Mouse (Mus musculus): ENCODE data around the gene Srrt.
"Not testable (repeated sequence)": the region's sequence is repeated elsewhere in the genome, so short reads cannot be mapped to it uniquely, and the experiment has no call there.

Gene Srrt

GRCm38 (mm10) chr5:137299240-137299639, 8.2 kb downstream of the Srrt start:
- DNase-seq (ENCODE audit: low spot score in 2 of 2): no peak

GRCm38 (mm10) chr5:137297126-137297525, 10.3 kb downstream of the Srrt start:
- no peak for DNase-seq (ENCODE audit: low spot score in 2 of 2)

DNA sequence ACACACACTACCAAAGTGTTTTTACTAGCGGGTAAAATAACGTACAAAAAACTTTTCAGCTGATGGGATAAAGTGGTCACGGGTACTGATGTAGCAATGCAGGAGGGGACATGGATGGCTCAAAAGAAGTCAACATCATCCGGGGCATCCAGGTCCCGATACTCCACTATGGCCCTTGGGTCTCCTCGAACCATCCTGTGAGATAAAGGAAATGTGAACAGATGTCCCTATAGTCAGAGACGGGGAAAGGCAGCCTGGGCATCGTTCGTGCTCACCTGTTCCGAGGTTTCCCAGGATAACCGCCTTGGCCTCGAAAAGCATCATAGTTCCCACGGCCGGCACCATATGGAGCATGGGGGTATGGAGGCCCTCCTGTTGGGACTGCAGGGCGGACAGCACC, 11.8 kb downstream of the Srrt start:
- no peak for DNase-seq (ENCODE audit: low spot score in 2 of 2)

DNA sequence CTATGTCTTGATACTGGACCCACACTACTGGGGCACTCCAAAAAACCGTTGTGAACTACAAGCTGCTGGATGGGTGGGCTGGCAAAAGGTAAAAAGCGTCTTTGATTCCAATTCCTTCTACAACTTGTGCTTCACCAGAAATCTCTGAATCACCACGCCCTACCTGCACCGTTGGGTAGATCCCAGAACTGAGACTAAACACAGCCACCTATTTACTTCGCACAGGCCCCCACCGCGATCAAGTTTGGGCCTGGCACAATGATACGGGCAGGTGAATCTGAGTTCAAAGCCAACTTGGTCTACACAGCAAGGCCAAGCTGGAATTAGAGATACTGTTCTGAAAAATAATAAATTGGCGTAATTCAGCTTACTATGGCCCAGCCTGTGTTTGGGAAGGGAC, 12.2 kb downstream of the Srrt start:
- no peak for DNase-seq (ENCODE audit: low spot score in 2 of 2)

- DNase-seq (ENCODE audit: low spot score in 2 of 2): no peak
Measured at GRCm38 (mm10) chr5:137294744-137295093, 12.8 kb downstream of the Srrt start.

- peak; percentile 94 to 96 for DNase-seq (ENCODE audit: low spot score in 2 of 2)
Measured at GRCm38 (mm10) chr5:137293839-137294743, 13.4 kb downstream of the Srrt start, which contains the start of gene Ufsp1. Ufsp1 (plus strand) TSS chr5:137294629.

DNA sequence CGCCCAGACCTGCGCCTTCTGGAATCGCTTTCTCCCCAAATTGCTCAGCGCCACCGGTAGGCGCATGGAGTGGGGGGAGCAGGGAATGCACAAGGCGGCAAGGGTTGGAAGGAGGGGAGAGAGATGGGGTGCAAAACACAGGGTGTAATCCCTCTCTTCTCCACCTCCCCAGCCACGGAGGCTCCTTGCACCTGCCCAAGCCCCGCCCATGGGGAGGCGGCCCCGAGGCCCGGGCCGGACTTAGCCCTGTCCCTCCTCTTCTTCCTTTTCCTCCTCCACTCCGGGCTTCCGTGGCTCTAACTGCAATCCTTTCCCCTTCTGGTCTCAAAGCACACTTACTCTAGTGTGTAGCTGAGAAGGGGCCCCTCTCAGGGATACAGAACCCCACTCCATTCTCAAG, 14.2 kb downstream of the Srrt start:
- DNase-seq (ENCODE audit: low spot score in 2 of 2): peak; percentile 72 to 77

DNA sequence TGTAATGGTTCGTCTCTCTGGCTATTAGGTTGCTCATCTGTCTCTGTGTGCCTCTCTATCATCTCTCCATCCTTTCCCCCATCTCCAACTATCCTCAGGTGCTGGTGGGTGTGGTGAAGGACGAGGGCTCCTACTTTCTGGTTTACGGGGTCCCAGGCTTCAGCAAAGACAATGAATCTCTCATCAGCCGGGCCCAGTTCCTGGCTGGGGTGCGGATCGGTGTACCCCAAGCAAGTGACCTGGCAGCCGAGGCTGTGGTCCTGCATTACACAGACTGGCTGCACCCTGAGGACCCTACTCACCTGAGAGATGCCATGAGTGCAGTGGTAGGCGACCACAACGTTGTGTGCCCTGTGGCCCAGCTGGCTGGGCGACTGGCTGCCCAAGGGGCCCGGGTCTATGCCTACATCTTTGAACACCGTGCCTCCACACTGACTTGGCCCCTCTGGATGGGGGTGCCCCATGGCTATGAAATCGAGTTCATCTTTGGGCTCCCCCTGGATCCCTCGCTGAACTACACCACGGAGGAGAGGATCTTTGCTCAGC, 16.0 kb downstream of the Srrt start:
- DNase-seq (ENCODE audit: low spot score in 2 of 2): no peak

DNA sequence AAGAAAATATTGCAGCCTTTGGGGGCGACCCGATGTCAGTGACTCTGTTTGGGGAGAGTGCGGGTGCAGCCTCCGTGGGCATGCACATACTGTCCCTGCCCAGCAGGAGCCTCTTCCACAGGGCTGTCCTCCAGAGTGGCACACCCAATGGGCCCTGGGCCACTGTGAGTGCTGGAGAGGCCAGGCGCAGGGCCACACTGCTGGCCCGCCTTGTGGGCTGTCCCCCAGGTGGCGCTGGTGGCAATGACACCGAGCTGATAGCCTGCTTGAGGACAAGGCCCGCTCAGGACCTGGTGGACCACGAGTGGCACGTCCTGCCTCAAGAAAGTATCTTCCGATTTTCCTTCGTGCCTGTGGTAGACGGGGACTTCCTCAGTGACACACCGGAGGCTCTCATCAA, 16.8 kb downstream of the Srrt start:
- DNase-seq (ENCODE audit: low spot score in 2 of 2): peak in 1 of 2 experiments; percentile 44

GRCm38 (mm10) chr5:137289591-137290365, 17.7 kb downstream of the Srrt start:
- DNase-seq (ENCODE audit: low spot score in 2 of 2): no peak

DNA sequence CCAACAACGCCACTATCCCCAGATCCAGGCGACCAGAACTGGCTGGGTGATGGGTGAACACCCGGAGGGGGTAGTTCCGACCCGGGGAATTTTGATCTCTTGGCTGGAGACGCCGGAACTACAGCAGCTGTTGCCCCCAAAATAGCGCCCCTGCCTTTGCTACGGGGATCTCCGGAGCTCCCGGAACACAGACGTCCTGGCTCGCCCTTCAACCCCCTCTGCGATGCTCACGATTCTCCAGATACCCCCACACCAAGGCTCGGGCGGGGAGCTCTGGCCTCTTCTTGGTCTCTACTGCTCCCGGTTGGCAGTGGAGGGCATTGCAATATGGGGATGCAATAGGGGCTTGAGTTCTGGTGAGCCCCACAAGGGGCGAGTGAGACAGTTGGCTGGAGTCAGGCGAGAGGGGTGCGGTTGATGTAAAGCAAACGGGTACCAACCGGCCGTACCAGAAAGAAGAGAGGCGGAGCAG, 18.4 kb downstream of the Srrt start:
- peak in 1 of 2 experiments; percentile 52 for DNase-seq (ENCODE audit: low spot score in 2 of 2)

DNA sequence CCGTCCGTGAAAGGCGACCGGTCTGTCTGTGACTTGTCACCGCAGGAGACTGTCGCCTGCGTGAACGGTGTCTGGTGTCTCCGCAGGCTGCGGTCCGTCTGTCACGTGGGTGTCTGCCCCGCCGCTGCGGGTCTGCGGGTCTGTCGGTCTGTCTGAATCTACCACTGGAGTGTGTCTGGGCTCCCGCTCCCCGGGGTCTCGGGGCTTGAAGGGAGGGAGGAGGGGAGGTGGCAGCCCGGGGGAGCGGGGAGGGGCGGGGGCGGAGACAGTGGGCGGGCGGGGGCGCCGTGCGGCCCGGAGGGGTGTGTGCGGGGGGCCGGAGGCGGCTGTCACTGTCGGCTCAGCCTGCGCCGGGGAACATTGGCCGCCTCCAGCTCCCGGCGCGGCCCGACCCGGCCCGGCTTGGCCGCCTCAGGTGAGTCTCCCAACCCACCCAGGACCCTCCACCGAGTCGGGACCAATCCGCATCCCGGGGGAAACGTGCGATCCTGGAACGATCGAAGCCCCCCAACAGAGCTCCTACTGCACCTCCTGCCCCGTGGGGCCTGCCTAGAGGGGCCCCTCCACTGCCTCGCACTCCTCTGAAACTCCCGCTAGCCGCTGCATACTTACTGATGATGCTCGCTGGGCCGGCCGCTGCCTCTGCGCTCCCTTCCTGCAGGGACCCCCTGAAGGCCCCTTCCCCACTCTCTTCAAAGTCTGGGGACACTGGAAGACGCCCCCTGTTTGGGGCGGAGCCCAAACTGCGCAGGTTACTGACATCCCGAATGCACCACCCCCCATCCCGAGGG, 19.3 kb downstream of the Srrt start:
- no peak for DNase-seq (ENCODE audit: low spot score in 2 of 2)

GRCm38 (mm10) chr5:137287032-137287952, 20.2 kb downstream of the Srrt start, which contains the start of gene Ache:
Ache (plus strand) TSS chr5:137287519.
- no peak for DNase-seq (ENCODE audit: low spot score in 2 of 2)

GRCm38 (mm10) chr5:137286655-137287031, 20.8 kb downstream of the Srrt start:
- DNase-seq (ENCODE audit: low spot score in 2 of 2): peak; percentile 85 to 89

GRCm38 (mm10) chr5:137285986-137286385, 21.5 kb downstream of the Srrt start:
- DNase-seq (ENCODE audit: low spot score in 2 of 2): no peak

DNA sequence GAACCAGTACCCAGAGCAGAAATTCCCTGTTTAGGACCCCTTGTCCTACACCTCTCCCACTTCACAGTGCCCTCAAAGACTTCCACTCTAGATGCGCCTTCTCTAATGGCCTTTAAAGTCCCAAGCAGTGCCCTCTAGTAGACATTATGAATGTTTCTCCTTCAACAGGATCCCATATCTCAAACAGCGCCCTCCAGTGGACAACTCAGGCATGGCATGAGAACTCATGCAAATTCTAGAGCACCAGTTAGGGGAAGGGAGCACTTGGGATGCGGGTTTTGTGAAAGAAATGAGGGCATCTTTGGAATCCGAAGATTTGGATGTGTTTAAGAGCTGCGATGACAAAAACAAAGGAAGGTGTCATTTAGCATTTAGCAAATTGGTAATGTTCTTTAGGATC, 22.4 kb downstream of the Srrt start:
- no peak for DNase-seq (ENCODE audit: low spot score in 2 of 2)

- not testable (repeated sequence) for DNase-seq (ENCODE audit: low spot score in 2 of 2)
Measured at GRCm38 (mm10) chr5:137284411-137284810, 23.1 kb downstream of the Srrt start.

GRCm38 (mm10) chr5:137277360-137278342, 29.8 kb downstream of the Srrt start:
- DNase-seq (ENCODE audit: low spot score in 2 of 2): no peak

Data from heart, adult 9 months (tissue).